Mouse (Mus musculus): ENCODE measurements around the gene Cchcr1. TPM values are rescaled to one million over a fixed set of nuclear protein-coding genes. Genes with fewer than 3 reads are reported as not detected.

Cchcr1 gene
- polyA plus RNA-seq, 1 experiment, result 13.4 TPM

GRCm38 (mm10) chr17:35486726-35487125 is 30.2 kb upstream of the Cchcr1 start:
- peak overlapping the region; percentile 1; the same call in 1 of the 2 replicates for H3K9ac ChIP-seq (ENCODE audit: low read depth, poor library complexity, severe bottlenecking)
- H3K4me3 ChIP-seq (ENCODE audit: low read depth, low read length), result peak overlapping the region; percentile 7; the same call in 1 of the 2 replicates
- peak; percentile 79 for TF ChIP-seq EP300 (IDR thresholded peaks at IDR 0.05; ENCODE audit: insufficient read depth, low read depth, low read length)
- TF ChIP-seq CTCF (IDR thresholded peaks at IDR 0.05; ENCODE audit: low read depth, low read length), result no peak
- peaks cover 8% of the 10 kb centered on the region for H3K4me1 ChIP-seq (ENCODE audit: control insufficient read depth, insufficient read depth, low read length)
- H3K27me3 ChIP-seq (ENCODE audit: control insufficient read depth, insufficient read depth, low read length, poor library complexity, severe bottlenecking), result no peaks in the 10 kb centered on the region
- no peaks in the 10 kb centered on the region for H3K9me3 ChIP-seq (replicated peaks; ENCODE audit: control insufficient read depth, insufficient read depth, low read length, poor library complexity, severe bottlenecking)
- H3K27ac ChIP-seq (ENCODE audit: insufficient read depth, low read length), result peak overlapping the region; percentile 5
- H3K36me3 ChIP-seq (ENCODE audit: control insufficient read depth, insufficient read depth, low read length, poor library complexity, severe bottlenecking), result no peaks in the 10 kb centered on the region

GRCm38 (mm10) chr17:35488041-35488440 is 28.9 kb upstream of the Cchcr1 start:
- Histone ChIP-seq H3K9me3 (replicated peaks; ENCODE audit: control insufficient read depth, insufficient read depth, low read length, poor library complexity, severe bottlenecking) (no peaks in the 10 kb centered on the region), H3K4me3 (ENCODE audit: low read depth, low read length) (no peak overlapping the region), H3K27me3 (ENCODE audit: control insufficient read depth, insufficient read depth, low read length, poor library complexity, severe bottlenecking) (no peaks in the 10 kb centered on the region), H3K4me1 (ENCODE audit: control insufficient read depth, insufficient read depth, low read length) (peaks cover 8% of the 10 kb centered on the region), H3K9ac (ENCODE audit: low read depth, poor library complexity, severe bottlenecking) (no peak overlapping the region), H3K27ac (ENCODE audit: insufficient read depth, low read length) (peak overlapping the region; percentile 88), H3K36me3 (ENCODE audit: control insufficient read depth, insufficient read depth, low read length, poor library complexity, severe bottlenecking) (no peaks in the 10 kb centered on the region)
- TF ChIP-seq POLR2A (IDR thresholded peaks at IDR 0.05; ENCODE audit: insufficient read depth, low read length) (no peak), EP300 (IDR thresholded peaks at IDR 0.05; ENCODE audit: insufficient read depth, low read depth, low read length) (no peak), CTCF (IDR thresholded peaks at IDR 0.05; ENCODE audit: low read depth, low read length) (no peak)

GRCm38 (mm10) chr17:35490320-35490719 is 26.6 kb upstream of the Cchcr1 start:
- H3K27me3 ChIP-seq (ENCODE audit: control insufficient read depth, insufficient read depth, low read length, poor library complexity, severe bottlenecking), result no peaks in the 10 kb centered on the region
- H3K4me3 ChIP-seq (ENCODE audit: low read depth, low read length), result peak overlapping the region; percentile 37
- TF ChIP-seq CTCF (IDR thresholded peaks at IDR 0.05; ENCODE audit: low read depth, low read length) (no peak), POLR2A (IDR thresholded peaks at IDR 0.05; ENCODE audit: insufficient read depth, low read length) (peak; percentile 11), EP300 (IDR thresholded peaks at IDR 0.05; ENCODE audit: insufficient read depth, low read depth, low read length) (peak; percentile 89; the same call in 1 of the 2 replicates)
- peaks cover 8% of the 10 kb centered on the region for H3K4me1 ChIP-seq (ENCODE audit: control insufficient read depth, insufficient read depth, low read length)
- peak overlapping the region; percentile 87 for H3K27ac ChIP-seq (ENCODE audit: insufficient read depth, low read length)
- H3K9me3 ChIP-seq (replicated peaks; ENCODE audit: control insufficient read depth, insufficient read depth, low read length, poor library complexity, severe bottlenecking), result no peaks in the 10 kb centered on the region
- 0 out of 2 replicates have a peak overlapping the region, but pooled peaks have one; percentile 28 for H3K9ac ChIP-seq (ENCODE audit: low read depth, poor library complexity, severe bottlenecking)
- H3K36me3 ChIP-seq (ENCODE audit: control insufficient read depth, insufficient read depth, low read length, poor library complexity, severe bottlenecking), result no peaks in the 10 kb centered on the region

GRCm38 (mm10) chr17:35497124-35497523 is 19.8 kb upstream of the Cchcr1 start:
- TF ChIP-seq CTCF (IDR thresholded peaks at IDR 0.05; ENCODE audit: low read depth, low read length) (no peak), POLR2A (IDR thresholded peaks at IDR 0.05; ENCODE audit: insufficient read depth, low read length) (no peak), EP300 (IDR thresholded peaks at IDR 0.05; ENCODE audit: insufficient read depth, low read depth, low read length) (no peak)
- H3K4me1 ChIP-seq (ENCODE audit: control insufficient read depth, insufficient read depth, low read length), result peaks cover 6% of the 10 kb centered on the region
- no peaks in the 10 kb centered on the region for H3K27me3 ChIP-seq (ENCODE audit: control insufficient read depth, insufficient read depth, low read length, poor library complexity, severe bottlenecking)
- H3K4me3 ChIP-seq (ENCODE audit: low read depth, low read length), result no peak overlapping the region
- no peak overlapping the region for H3K9ac ChIP-seq (ENCODE audit: low read depth, poor library complexity, severe bottlenecking)
- peak overlapping the region; percentile 9; the same call in 1 of the 2 replicates for H3K27ac ChIP-seq (ENCODE audit: insufficient read depth, low read length)
- H3K36me3 ChIP-seq (ENCODE audit: control insufficient read depth, insufficient read depth, low read length, poor library complexity, severe bottlenecking), result no peaks in the 10 kb centered on the region
- no peaks in the 10 kb centered on the region for H3K9me3 ChIP-seq (replicated peaks; ENCODE audit: control insufficient read depth, insufficient read depth, low read length, poor library complexity, severe bottlenecking)

- Histone ChIP-seq H3K9ac (ENCODE audit: low read depth, poor library complexity, severe bottlenecking) (peak overlapping the region; percentile 27), H3K27me3 (ENCODE audit: control insufficient read depth, insufficient read depth, low read length, poor library complexity, severe bottlenecking) (no peaks in the 10 kb centered on the region), H3K9me3 (replicated peaks; ENCODE audit: control insufficient read depth, insufficient read depth, low read length, poor library complexity, severe bottlenecking) (no peaks in the 10 kb centered on the region), H3K27ac (ENCODE audit: insufficient read depth, low read length) (peak overlapping the region; percentile 95), H3K36me3 (ENCODE audit: control insufficient read depth, insufficient read depth, low read length, poor library complexity, severe bottlenecking) (no peaks in the 10 kb centered on the region), H3K4me1 (ENCODE audit: control insufficient read depth, insufficient read depth, low read length) (peaks cover 8% of the 10 kb centered on the region), H3K4me3 (ENCODE audit: low read depth, low read length) (peak overlapping the region; percentile 5; the same call in 1 of the 2 replicates)
- peak; percentile 54; the same call in 1 of the 2 replicates for TF ChIP-seq EP300 (IDR thresholded peaks at IDR 0.05; ENCODE audit: insufficient read depth, low read depth, low read length)
- no peak for TF ChIP-seq CTCF (IDR thresholded peaks at IDR 0.05; ENCODE audit: low read depth, low read length)
Measured at GRCm38 (mm10) chr17:35502226-35502625, 14.7 kb upstream of the Cchcr1 start.

GRCm38 (mm10) chr17:35502762-35503161 is 14.1 kb upstream of the Cchcr1 start:
- H3K36me3 ChIP-seq (ENCODE audit: control insufficient read depth, insufficient read depth, low read length, poor library complexity, severe bottlenecking), result no peaks in the 10 kb centered on the region
- H3K4me3 ChIP-seq (ENCODE audit: low read depth, low read length), result no peak overlapping the region
- no peaks in the 10 kb centered on the region for H3K27me3 ChIP-seq (ENCODE audit: control insufficient read depth, insufficient read depth, low read length, poor library complexity, severe bottlenecking)
- H3K9me3 ChIP-seq (replicated peaks; ENCODE audit: control insufficient read depth, insufficient read depth, low read length, poor library complexity, severe bottlenecking), result no peaks in the 10 kb centered on the region
- TF ChIP-seq POLR2A (IDR thresholded peaks at IDR 0.05; ENCODE audit: insufficient read depth, low read length), result no peak
- peak; percentile 95 for TF ChIP-seq EP300 (IDR thresholded peaks at IDR 0.05; ENCODE audit: insufficient read depth, low read depth, low read length)
- peak overlapping the region; percentile 95 for H3K27ac ChIP-seq (ENCODE audit: insufficient read depth, low read length)
- peaks cover 8% of the 10 kb centered on the region for H3K4me1 ChIP-seq (ENCODE audit: control insufficient read depth, insufficient read depth, low read length)
- H3K9ac ChIP-seq (ENCODE audit: low read depth, poor library complexity, severe bottlenecking), result peak overlapping the region; percentile 27; the same call in 1 of the 2 replicates

All from ES-Bruce4 (cell line).